Mouse (Mus musculus) embryonic facial prominence, embryonic 15.5 days (tissue): ENCODE data around the gene Ipo4. TPM values are rescaled to one million over a fixed set of nuclear protein-coding genes. Genes with fewer than 3 reads are reported as not detected.

Experiments
- ATAC-seq: fragments of 200-750 bp; cut with Nextera tagmentation; 2 replicates; pipeline ENCODE4 v1.8.0; 2017; ENCODE audit warnings: low read depth, moderate TSS enrichment; ENCODE audit not compliant: insufficient number of reproducible peaks, low FRiP score, low TSS enrichment
- H3K27ac ChIP-seq: fragments of 300-500 bp; sonication (generic); replicated peaks from 2 replicates; pipeline ENCODE4 v1.5.1; 2015; ENCODE audit warnings: mild to moderate bottlenecking, inconsistent platforms
- H3K27me3 ChIP-seq: fragments of 300-500 bp; sonication (generic); 2 replicates; pipeline ENCODE4 v1.6.1; 2015; ENCODE audit warnings: inconsistent platforms
- H3K36me3 ChIP-seq: fragments of 300-500 bp; sonication (generic); 2 replicates; pipeline ENCODE4 v1.6.1; 2015; ENCODE audit warnings: mild to moderate bottlenecking, inconsistent platforms
- H3K4me1 ChIP-seq: fragments of 300-500 bp; sonication (generic); 2 replicates; pipeline ENCODE4 v1.6.1; 2015; ENCODE audit warnings: inconsistent platforms
- H3K4me2 ChIP-seq: fragments of 300-500 bp; sonication (generic); replicated peaks from 2 replicates; pipeline ENCODE4 v1.6.1; 2015; ENCODE audit warnings: mild to moderate bottlenecking, inconsistent platforms
- H3K4me3 ChIP-seq: fragments of 300-500 bp; sonication (generic); replicated peaks from 2 replicates; pipeline ENCODE4 v1.5.1; 2015; ENCODE audit warnings: mild to moderate bottlenecking, inconsistent platforms
- H3K9ac ChIP-seq: fragments of 300-500 bp; sonication (generic); 2 replicates; pipeline ENCODE4 v1.6.1; 2015; ENCODE audit warnings: inconsistent platforms
- H3K9me3 ChIP-seq: fragments of 300-500 bp; sonication (generic); replicated peaks from 2 replicates; pipeline ENCODE4 v1.6.1; 2016; ENCODE audit warnings: inconsistent platforms
- WGBS: fragments of 180-500 bp; shearing (Covaris S2); methylation state at CpG from one replicate; pipeline ENCODE4 v1.1.7; 2015; 5-methylcytosine and 5-hydroxymethylcytosine counted together
- polyA plus RNA-seq: library from polyadenylated mRNA; unstranded; fragments of >200 nt; fragmentation: Nextera tagmentation; extraction: Ambion mirVana; gene quantifications from 2 replicates; pipeline ENCODE4 v1.2.1, GENCODE M21; 2015

Ipo4 gene
- polyA plus RNA-seq, 1 experiment from 2014 or later = 122 TPM

- no peak overlapping the region; the same call in 1 of the 2 replicates for H3K4me2 ChIP-seq
- peak overlapping the region; percentile 23 for H3K4me3 ChIP-seq
- no peaks in the 10 kb centered on the region for H3K27me3 ChIP-seq
- no peak for ATAC-seq
- H3K9me3 ChIP-seq = no peaks in the 10 kb centered on the region
- 69% methylated on average over 13 of the region's 13 CpGs for WGBS
- 0 out of 2 replicates have a peak, but pooled peaks cover 19% of the 10 kb centered on the region for H3K4me1 ChIP-seq
- 0 out of 2 replicates have a peak overlapping the region, but pooled peaks have one; percentile 28 for H3K27ac ChIP-seq
- H3K9ac ChIP-seq = no peak overlapping the region
- peaks cover 10% of the 10 kb centered on the region; the same call in 1 of the 2 replicates for H3K36me3 ChIP-seq
Measured at GRCm38 (mm10) chr14:55575711-55576110, 60.0 kb downstream of the Ipo4 start.

Other genes starting within 250 kb of the Ipo4 start
- gene Dhrs4, start 157.2 kb downstream of the Ipo4 start, polyA plus RNA-seq = 81.2 and 83.4 TPM in 2 replicates
- gene Carmil3, start 145.3 kb downstream of the Ipo4 start, polyA plus RNA-seq = 2.4 and 3.7 TPM in 2 replicates
- gene Cpne6, start 125.5 kb downstream of the Ipo4 start, polyA plus RNA-seq = 1.1 and 1.6 TPM in 2 replicates
- gene Nrl, start 111.0 kb downstream of the Ipo4 start, polyA plus RNA-seq = not detected in 2 replicates
- gene Pck2, start 95.7 kb downstream of the Ipo4 start, polyA plus RNA-seq = 38.3 and 48.2 TPM in 2 replicates
- 59.3 and 61.7 TPM in 2 replicates for gene Dcaf11, start 76.0 kb downstream of the Ipo4 start, polyA plus RNA-seq
- gene A730061H03Rik, start 75.6 kb downstream of the Ipo4 start, polyA plus RNA-seq = 1.6 and 3.0 TPM in 2 replicates
- 24.8 and 29.7 TPM in 2 replicates for gene Fitm1, start 60.3 kb downstream of the Ipo4 start, polyA plus RNA-seq
- gene Psme1, start 57.8 kb downstream of the Ipo4 start, polyA plus RNA-seq = 129 and 134 TPM in 2 replicates
- 9.7 and 11.6 TPM in 2 replicates for gene Emc9, start 50.7 kb downstream of the Ipo4 start, polyA plus RNA-seq
- gene Psme2, start 44.8 kb downstream of the Ipo4 start, polyA plus RNA-seq = 238 and 259 TPM in 2 replicates
- 17.9 and 18.1 TPM in 2 replicates for gene Rnf31, start 44.2 kb downstream of the Ipo4 start, polyA plus RNA-seq
- gene Irf9, start 32.4 kb downstream of the Ipo4 start, polyA plus RNA-seq = 12.8 and 17.3 TPM in 2 replicates
- gene Rec8, start 17.9 kb downstream of the Ipo4 start, polyA plus RNA-seq = 2.3 and 2.9 TPM in 2 replicates
- 0.75 and 1.4 TPM in 2 replicates for gene Gm49378, start 1.9 kb upstream of the Ipo4 start, polyA plus RNA-seq
- gene Tm9sf1, start 7.8 kb upstream of the Ipo4 start, polyA plus RNA-seq = 114 and 118 TPM in 2 replicates
- gene Tssk4, start 14.2 kb upstream of the Ipo4 start, polyA plus RNA-seq = 0.61 and 1.2 TPM in 2 replicates
- gene Mdp1, start 24.6 kb upstream of the Ipo4 start, polyA plus RNA-seq = 57.4 and 57.9 TPM in 2 replicates
- 68.1 and 68.6 TPM in 2 replicates for gene Gmpr2, start 36.0 kb upstream of the Ipo4 start, polyA plus RNA-seq
- gene Nedd8, start 36.2 kb upstream of the Ipo4 start, polyA plus RNA-seq = 548 and 555 TPM in 2 replicates
- 34.0 and 38.0 TPM in 2 replicates for gene Tinf2, start 45.9 kb upstream of the Ipo4 start, polyA plus RNA-seq
- gene Tgm1, start 78.0 kb upstream of the Ipo4 start, polyA plus RNA-seq = 27.3 and 28.0 TPM in 2 replicates
- gene Rabggta, start 86.3 kb upstream of the Ipo4 start, polyA plus RNA-seq = 30.3 and 33.8 TPM in 2 replicates
- 87.3 and 90.0 TPM in 2 replicates for gene Dhrs1, start 109.7 kb upstream of the Ipo4 start, polyA plus RNA-seq
- gene Nop9, start 109.7 kb upstream of the Ipo4 start, polyA plus RNA-seq = 37.3 and 39.0 TPM in 2 replicates
- gene Cideb, start 122.5 kb upstream of the Ipo4 start, polyA plus RNA-seq = 0.47 and 0.60 TPM in 2 replicates
- gene Ltb4r2, start 125.5 kb upstream of the Ipo4 start, polyA plus RNA-seq = 0.95 and 1.4 TPM in 2 replicates
- 1.8 and 2.1 TPM in 2 replicates for gene Ltb4r1, start 130.0 kb upstream of the Ipo4 start, polyA plus RNA-seq
- 17.4 and 22.2 TPM in 2 replicates for gene Adcy4, start 148.1 kb upstream of the Ipo4 start, polyA plus RNA-seq
- 34.5 and 41.3 TPM in 2 replicates for gene Ripk3, start 152.9 kb upstream of the Ipo4 start, polyA plus RNA-seq
- 106 and 115 TPM in 2 replicates for gene Nfatc4, start 187.2 kb upstream of the Ipo4 start, polyA plus RNA-seq
- 20.8 and 25.0 TPM in 2 replicates for gene Nynrin, start 218.1 kb upstream of the Ipo4 start, polyA plus RNA-seq
- 0.33 and 0.35 TPM in 2 replicates for gene Cbln3, start 248.4 kb upstream of the Ipo4 start, polyA plus RNA-seq
- gene Khnyn, start 249.0 kb upstream of the Ipo4 start, polyA plus RNA-seq = 18.8 and 19.9 TPM in 2 replicates